In genomic region chr15:81670231-81670640, GRCm38 (mm10) we compare ENCODE assay signal across 9 mouse cellular contexts. TPM values are rescaled to one million over a fixed set of nuclear protein-coding genes. Genes with fewer than 3 reads are reported as not detected.
A peak's percentile ranks its signal among the peaks of the same experiment; 100 is the strongest.
DNase-seq lines count a peak whose midpoint lies in the region; ATAC-seq and TF ChIP-seq lines count a peak whose summit lies in the region.
"Had no signal": no experiment of that assay in that cellular context is flagged by ENCODE, and none has a peak within 500 bp of the region (broad histone marks: within the 10 kb centered on the region; RNA-seq: fewer than 3 reads in every experiment).

No protein-coding gene starts in this region.

- peaks cover 77% of the 10 kb centered on the region for H3K36me3 ChIP-seq in G1E (replicated peaks)
- H3K36me3 ChIP-seq in limb, embryonic 13.5 days = peaks cover 65% of the 10 kb centered on the region

- peak in 1 of 2 experiments; percentile 32 for DNase-seq in left cerebral cortex, adult 2 months (ENCODE audit: extremely low spot score in 1 of 2, low spot score in 2 of 2)
- no peak for DNase-seq in left cerebral cortex, adult 11 months (ENCODE audit: low spot score)
- DNase-seq in G1E (ENCODE audit: low spot score) = peak; percentile 46
- peak; percentile 73 for DNase-seq in brain, adult 2 months (ENCODE audit: low read depth, low spot score)
- peak; percentile 35 for DNase-seq in gastrocnemius, postnatal 14 days
- peak; percentile 51 for DNase-seq in right cerebral cortex, postnatal 14 days
- DNase-seq in urinary bladder, postnatal 36 days (ENCODE audit: low spot score in 2 of 2) = no peak

- peak; percentile 55 for TF ChIP-seq CTCF in left cerebral cortex, adult 2 months (IDR thresholded peaks at IDR 0.05)
- no peak for TF ChIP-seq CTCF in G1E (IDR thresholded peaks at IDR 0.05; ENCODE audit: low read depth, low read length)

- H3K4me3 ChIP-seq in left cerebral cortex, adult 2 months = no peak overlapping the region
- no peak overlapping the region for H3K4me3 ChIP-seq in G1E (ENCODE audit: low read depth, low read length)
- no peak overlapping the region for H3K4me3 ChIP-seq in limb, embryonic 13.5 days
- H3K4me3 ChIP-seq: midbrain, embryonic 12.5 days had no signal

- no peaks in the 10 kb centered on the region for H3K27me3 ChIP-seq in G1E (ENCODE audit: insufficient read depth, low read length)
- H3K27me3 ChIP-seq in limb, embryonic 13.5 days = no peaks in the 10 kb centered on the region
- H3K27me3 ChIP-seq: midbrain, embryonic 12.5 days had no signal

- WGBS in limb, embryonic 13.5 days = 78% methylated on average over 4 of the region's 4 CpGs

- no peak overlapping the region for H3K4me2 ChIP-seq in limb, embryonic 13.5 days (replicated peaks)
- H3K4me2 ChIP-seq: midbrain, embryonic 12.5 days had no signal

- H3K9me3 ChIP-seq in G1E (replicated peaks) = no peaks in the 10 kb centered on the region
- H3K9me3 ChIP-seq in limb, embryonic 13.5 days = no peaks in the 10 kb centered on the region
- H3K9me3 ChIP-seq: midbrain, embryonic 12.5 days had no signal

- no peak overlapping the region for H3K9ac ChIP-seq in limb, embryonic 13.5 days
- H3K9ac ChIP-seq: midbrain, embryonic 12.5 days had no signal

- ATAC-seq in G1E (ENCODE audit: extremely low read depth, insufficient number of reproducible peaks, low FRiP score, poor library complexity, severe bottlenecking) = no peak
- peak; percentile 64; the same call in 1 of the 2 replicates for ATAC-seq in limb, embryonic 13.5 days (ENCODE audit: low FRiP score, low read depth)

- intact Hi-C loops in left cerebral cortex, adult 2 months (cut with DNase I) = no loop called here
- intact Hi-C loops in gastrocnemius, postnatal 14 days (cut with DNase I; ENCODE audit: low total_unique reads) = no loop called here

- peaks cover 17% of the 10 kb centered on the region for H3K4me1 ChIP-seq in G1E (ENCODE audit: insufficient read depth, low read depth, low read length)
- peaks cover under 1% of the 10 kb centered on the region; the same call in 1 of the 2 replicates for H3K4me1 ChIP-seq in limb, embryonic 13.5 days
- H3K4me1 ChIP-seq: midbrain, embryonic 12.5 days had no signal

- no peak overlapping the region for H3K27ac ChIP-seq in left cerebral cortex, adult 2 months
- H3K27ac ChIP-seq in limb, embryonic 13.5 days = no peak overlapping the region
- H3K27ac ChIP-seq: midbrain, embryonic 12.5 days had no signal

RNA-seq across cellular contexts. Expression of gene L3mbtl2, which starts 6.5 kb away (rescaled TPM):
- total RNA-seq in left cerebral cortex, adult 2 months (2021) = 10 to 100 TPM; 35.0 to 38.8 TPM
- total RNA-seq in G1E (2014; fragmentation: Nextera tagmentation) (39.9 and 82.0 TPM in 2 replicates), G1E (2017) (35.0 and 36.5 TPM in 2 replicates)
- 13.8 and 21.8 TPM in 2 replicates for polyA plus RNA-seq in G1E (2012)
- 1 to 10 TPM; 5.3 to 7.2 TPM for total RNA-seq in gastrocnemius, postnatal 14 days (2021)
- 20.9 and 23.5 TPM in 2 replicates for polyA plus RNA-seq in limb, embryonic 13.5 days (2015; fragmentation: Nextera tagmentation; extraction: Ambion mirVana)

RNA-seq across cellular contexts. Expression of gene Chadl, which starts 26.9 kb away (rescaled TPM):
- total RNA-seq in left cerebral cortex, adult 2 months (2021) = 10 to 100 TPM; 12.2 to 13.8 TPM
- not detected in 2 replicates for total RNA-seq in G1E (2014; fragmentation: Nextera tagmentation)
- 0.05 and 0.17 TPM in 2 replicates for total RNA-seq in G1E (2017)
- not detected in 2 replicates for polyA plus RNA-seq in G1E (2012)
- total RNA-seq in gastrocnemius, postnatal 14 days (2021) = 1 to 10 TPM in 1 of 2 experiments, under 1 TPM in 1; 0.91 to 1.8 TPM
- 15.5 and 17.1 TPM in 2 replicates for polyA plus RNA-seq in limb, embryonic 13.5 days (2015; fragmentation: Nextera tagmentation; extraction: Ambion mirVana)

Comparison
In these comparisons a context has a peak if more than half of its experiments do, and no peak if none do; other contexts are left out.
1. DNase-seq: peak in G1E (single experiment), brain, adult 2 months (single experiment), gastrocnemius, postnatal 14 days (single experiment) and right cerebral cortex, postnatal 14 days (single experiment); none in left cerebral cortex, adult 11 months (single experiment) and urinary bladder, postnatal 36 days (0 of 2).
2. RNA of gene L3mbtl2, which starts 6.5 kb away (total RNA-seq): 35.0 to 82.0 TPM in G1E and 35.0 to 38.8 TPM in left cerebral cortex, adult 2 months; 5.3 to 7.2 TPM in gastrocnemius, postnatal 14 days; every median in the first group is over 4 times any median in the second.
3. RNA of gene Chadl, which starts 26.9 kb away (total RNA-seq): 12.2 to 13.8 TPM in left cerebral cortex, adult 2 months; 0.91 to 1.8 TPM in gastrocnemius, postnatal 14 days and 0.05 to 0.17 TPM in G1E; every median in the first group is over 4 times any median in the second.